Mouse (Mus musculus): ENCODE results near the gene Cd209g. TPM values are rescaled to one million over a fixed set of nuclear protein-coding genes. Genes with fewer than 3 reads are reported as not detected.

The Cd209g gene
- not detected for polyA plus RNA-seq (2017; shearing (Covaris generic))

DNA sequence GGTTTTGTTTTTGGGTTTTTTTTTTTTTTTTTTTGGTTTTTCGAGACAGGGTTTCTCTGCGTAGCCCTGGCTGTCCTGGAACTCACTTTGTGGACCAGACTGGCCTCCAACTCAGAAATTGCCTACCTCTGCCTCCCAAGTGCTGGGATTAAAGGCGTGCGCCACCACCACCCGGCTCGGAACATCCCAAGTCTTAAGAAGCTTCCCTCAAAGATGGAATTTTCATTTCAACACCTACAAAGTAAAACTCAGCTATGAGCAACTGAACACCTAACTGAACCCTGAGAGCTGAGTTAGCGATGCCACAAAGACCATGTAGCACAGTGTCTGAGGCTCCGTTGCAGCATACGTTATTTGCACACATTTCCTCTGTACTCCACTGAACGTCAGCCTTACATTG is at the start of gene Cd209g:
Cd209g (plus strand) TSS at position 301 of the 400 bp plus-strand sequence.

DNA sequence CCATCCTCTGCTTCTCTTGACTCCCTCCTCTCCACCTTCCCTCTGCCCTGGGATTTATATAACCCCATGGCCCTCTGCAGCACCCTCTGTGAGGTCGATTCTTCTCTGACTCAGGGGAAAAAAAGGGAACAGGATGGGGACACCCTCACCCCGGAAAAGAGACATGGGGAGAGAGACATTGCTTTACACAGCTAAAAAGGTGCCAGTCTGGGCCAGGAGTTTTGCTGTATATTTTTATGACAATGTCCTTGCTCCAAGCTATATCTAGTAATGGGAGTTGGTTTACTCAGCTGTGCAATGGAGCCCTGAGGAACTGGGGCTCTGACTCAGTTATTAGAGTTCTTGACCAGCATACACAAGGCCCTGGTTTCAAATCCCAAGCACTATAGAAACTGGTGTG is 28.2 kb upstream of the Cd209g start, which contains the start of gene Cd209f:
Cd209f (minus strand) TSS at position 101 of the 400 bp plus-strand sequence.

DNA sequence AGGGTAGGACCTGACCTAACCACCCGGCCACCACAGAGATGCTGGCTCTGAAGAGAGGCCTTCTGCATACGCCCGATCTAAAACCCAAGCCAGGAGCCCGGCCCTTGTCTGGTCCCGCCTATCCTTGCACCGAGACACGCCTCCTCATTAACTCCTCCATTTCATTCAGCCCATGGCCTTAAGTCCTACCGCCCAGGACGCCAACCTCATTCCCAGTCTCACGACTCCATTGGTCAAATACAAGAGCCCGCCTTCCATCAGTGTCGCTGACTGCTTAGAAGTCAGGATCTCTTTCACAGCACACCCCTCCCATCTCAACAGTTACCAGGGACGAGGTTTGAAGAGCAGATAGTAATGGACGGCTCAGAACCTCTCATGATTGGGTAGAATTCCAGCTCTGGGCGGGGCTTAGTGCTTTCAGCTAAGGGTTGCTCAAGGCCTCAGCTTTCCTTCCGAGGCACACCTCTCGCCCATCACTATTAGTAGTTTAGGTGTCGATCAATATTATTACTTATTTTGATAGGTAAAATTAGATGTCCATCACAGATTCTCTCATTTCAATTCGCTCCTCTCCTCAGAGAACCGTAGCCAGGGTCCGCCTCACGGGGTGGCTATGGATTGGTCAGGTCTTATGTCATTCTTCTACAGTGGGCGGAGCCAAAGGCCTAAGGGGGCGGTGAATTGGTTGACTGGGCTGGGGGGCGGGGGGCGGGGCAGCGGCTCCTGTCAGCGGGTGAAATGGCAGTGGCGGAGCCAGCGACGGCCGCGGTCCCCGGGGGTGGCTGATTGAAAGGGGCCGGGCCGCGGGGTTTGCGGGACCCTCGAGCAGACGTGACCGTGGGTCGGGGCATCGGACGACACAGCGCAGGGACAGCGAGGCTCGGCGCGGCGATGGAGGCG is 32.2 kb downstream of the Cd209g start, which contains the start of gene Evi5l:
Evi5l (plus strand) TSS at position 716 of the 900 bp plus-strand sequence.

Other genes starting within 250 kb of the Cd209g start
- gene Cd209b, start 207.3 kb upstream of the Cd209g start, polyA plus RNA-seq (2017; shearing (Covaris generic)) = not detected
- 0.37 TPM for gene Cd209c, start 179.4 kb upstream of the Cd209g start, polyA plus RNA-seq (2017; shearing (Covaris generic))
- not detected for gene Cd209f, start 28.3 kb upstream of the Cd209g start, polyA plus RNA-seq (2017; shearing (Covaris generic))
- gene Evi5l, start 32.5 kb downstream of the Cd209g start, polyA plus RNA-seq (2017; shearing (Covaris generic)) = 19.4 TPM
- 0.29 TPM for gene Prr36, start 83.4 kb downstream of the Cd209g start, polyA plus RNA-seq (2017; shearing (Covaris generic))
- 0.29 TPM for gene Lrrc8e, start 92.7 kb downstream of the Cd209g start, polyA plus RNA-seq (2017; shearing (Covaris generic))
- gene Map2k7, start 104.6 kb downstream of the Cd209g start, polyA plus RNA-seq (2017; shearing (Covaris generic)) = 74.4 TPM
- 0.82 TPM for gene Gm49320, start 104.8 kb downstream of the Cd209g start, polyA plus RNA-seq (2017; shearing (Covaris generic))
- gene Tgfbr3l, start 114.1 kb downstream of the Cd209g start, polyA plus RNA-seq (2017; shearing (Covaris generic)) = 10.4 TPM
- gene Snapc2, start 119.0 kb downstream of the Cd209g start, polyA plus RNA-seq (2017; shearing (Covaris generic)) = 33.3 TPM
- 0.40 TPM for gene Ctxn1, start 125.2 kb downstream of the Cd209g start, polyA plus RNA-seq (2017; shearing (Covaris generic))
- 62.2 TPM for gene Timm44, start 141.8 kb downstream of the Cd209g start, polyA plus RNA-seq (2017; shearing (Covaris generic))
- gene Ccl25, start 191.1 kb downstream of the Cd209g start, polyA plus RNA-seq (2017; shearing (Covaris generic)) = 15.7 TPM
- 18.7 TPM for gene Elavl1, start 191.3 kb downstream of the Cd209g start, polyA plus RNA-seq (2017; shearing (Covaris generic))